Mouse (Mus musculus) urinary bladder, postnatal 14 days (tissue): ENCODE results near the gene Ldlr.
A peak's percentile ranks its signal among the peaks of the same experiment; 100 is the strongest.
"Not testable (repeated sequence)": the region's sequence is repeated elsewhere in the genome, so short reads cannot be mapped to it uniquely, and the experiment has no call there.

Experiments used
- DNase-seq: peaks from one replicate; pipeline ENCODE4 v3.0.0; 2021; ENCODE audit warnings: low spot score

Gene Ldlr

DNA sequence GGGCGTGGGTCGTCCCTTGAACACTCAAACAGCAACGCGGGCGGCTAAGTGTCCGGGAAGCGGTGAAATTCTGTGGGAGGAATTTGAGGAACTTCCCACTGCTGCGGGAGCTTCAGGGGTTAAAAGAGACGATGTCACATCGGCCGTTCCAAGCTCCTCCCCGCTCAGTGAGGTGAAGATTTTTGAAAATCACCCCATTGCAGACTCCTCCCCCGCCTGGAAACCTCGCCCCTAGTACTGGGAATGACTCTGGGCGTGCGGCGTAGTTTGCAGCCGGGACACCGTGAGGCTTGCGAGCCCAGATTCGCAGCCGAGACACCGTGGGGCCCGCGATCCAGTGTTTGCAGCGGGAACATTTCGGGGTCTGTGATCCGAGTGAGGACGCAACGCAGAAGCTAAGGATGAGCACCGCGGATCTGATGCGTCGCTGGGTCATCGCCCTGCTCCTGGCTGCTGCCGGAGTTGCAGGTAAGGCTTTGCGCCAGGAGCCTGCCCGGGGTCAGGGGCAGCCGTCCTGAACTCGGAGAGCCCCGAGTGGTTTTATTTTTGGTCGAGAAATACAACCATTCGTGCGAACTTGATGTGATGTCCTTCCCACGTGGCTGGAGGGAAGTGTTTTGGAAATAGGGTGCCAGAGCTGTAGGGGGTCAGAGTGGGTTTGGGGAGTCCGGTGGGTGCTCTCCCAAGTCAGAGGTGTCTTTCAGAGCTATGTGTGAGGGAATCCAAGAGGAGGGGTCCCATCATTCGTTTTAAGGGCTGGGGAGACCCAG lies at the start of gene Ldlr:
Ldlr (plus strand) TSS at position 107 of the 770 bp plus-strand sequence.
- peak; percentile 92 for DNase-seq

DNA sequence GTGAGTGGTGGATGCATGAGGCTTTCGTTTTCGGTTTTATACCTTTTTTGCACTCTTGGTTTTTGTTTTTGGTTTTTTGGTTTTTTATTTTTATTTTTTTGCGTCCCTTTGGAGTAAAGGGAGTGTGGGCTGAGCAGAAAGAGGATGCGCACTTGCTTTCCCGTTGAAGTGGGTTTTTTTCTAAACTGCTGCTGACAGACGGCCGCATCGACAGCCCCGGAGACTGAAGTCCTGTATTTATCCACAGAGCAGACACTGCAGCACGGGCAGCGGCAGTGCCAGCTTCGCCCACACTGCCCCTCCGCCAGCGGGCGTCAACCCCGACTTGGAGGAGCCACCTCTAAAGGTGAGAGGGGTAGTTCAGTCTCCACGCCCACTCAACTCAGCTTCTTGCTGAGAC lies 45.6 kb upstream of the Ldlr start:
- DNase-seq: no peak

GRCm38 (mm10) chr9:21680448-21680847 lies 42.8 kb upstream of the Ldlr start:
- no peak for DNase-seq

GRCm38 (mm10) chr9:21682827-21683226 lies 40.5 kb upstream of the Ldlr start:
- no peak for DNase-seq

GRCm38 (mm10) chr9:21683897-21684296 lies 39.4 kb upstream of the Ldlr start:
- no peak for DNase-seq

DNA sequence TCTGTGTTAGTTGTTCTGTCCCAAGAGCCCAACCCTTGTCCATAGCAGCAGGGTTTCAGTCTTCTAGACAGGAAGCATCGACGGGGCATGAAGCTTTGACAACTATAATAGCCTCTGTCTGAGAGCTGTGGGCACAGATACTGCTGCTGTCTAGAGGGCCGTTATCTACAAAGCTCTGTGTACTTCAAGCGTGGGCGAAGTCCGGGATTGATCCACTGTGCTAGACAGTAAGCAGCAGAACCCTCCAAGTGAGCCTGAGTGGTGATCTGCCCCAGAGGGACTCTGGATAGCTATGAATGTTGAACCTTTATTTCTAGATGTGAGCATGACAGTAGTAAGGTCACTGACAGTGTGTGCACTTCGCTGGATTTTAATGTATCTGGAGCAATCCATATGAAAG lies 34.7 kb upstream of the Ldlr start:
- no peak for DNase-seq

DNA sequence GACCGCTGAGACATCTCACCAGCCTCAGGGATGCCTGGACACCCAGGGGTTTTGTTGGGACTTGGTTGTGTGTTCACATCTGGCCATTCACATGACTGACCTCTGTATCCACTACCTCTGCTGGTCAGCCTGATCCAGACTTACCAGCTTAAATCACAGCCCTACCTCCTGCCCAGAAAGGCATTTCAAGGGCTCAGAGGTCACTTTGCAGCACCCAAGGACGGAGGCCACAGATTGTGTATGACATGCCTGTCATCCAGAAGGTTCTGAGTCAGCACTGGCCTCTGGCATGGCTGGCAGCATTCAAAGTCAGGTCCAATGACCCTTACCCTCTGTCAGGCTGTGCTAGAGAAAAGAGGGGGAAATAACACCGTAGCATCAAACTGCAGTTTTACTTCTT lies 33.3 kb upstream of the Ldlr start:
- no peak for DNase-seq

DNA sequence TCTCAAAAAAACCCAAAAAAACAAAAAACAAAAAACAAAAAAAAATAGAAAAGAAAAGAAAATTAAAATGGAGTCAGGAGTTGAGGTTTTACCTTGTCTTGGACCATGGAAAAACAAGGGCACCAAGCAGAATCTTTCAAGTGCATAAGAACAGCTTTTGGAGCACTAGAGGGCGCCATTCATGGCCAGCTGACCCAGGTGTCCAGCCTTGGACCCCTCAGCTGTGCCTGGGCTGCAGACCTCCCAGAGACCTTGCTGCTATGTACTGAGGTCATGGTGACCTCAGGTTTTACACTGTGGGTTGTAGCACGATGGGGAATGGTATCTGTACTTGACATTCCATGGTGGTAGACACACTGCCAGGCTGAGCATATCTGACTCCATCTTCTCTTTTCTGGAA lies 31.4 kb upstream of the Ldlr start:
- DNase-seq: peak; percentile 31

DNA sequence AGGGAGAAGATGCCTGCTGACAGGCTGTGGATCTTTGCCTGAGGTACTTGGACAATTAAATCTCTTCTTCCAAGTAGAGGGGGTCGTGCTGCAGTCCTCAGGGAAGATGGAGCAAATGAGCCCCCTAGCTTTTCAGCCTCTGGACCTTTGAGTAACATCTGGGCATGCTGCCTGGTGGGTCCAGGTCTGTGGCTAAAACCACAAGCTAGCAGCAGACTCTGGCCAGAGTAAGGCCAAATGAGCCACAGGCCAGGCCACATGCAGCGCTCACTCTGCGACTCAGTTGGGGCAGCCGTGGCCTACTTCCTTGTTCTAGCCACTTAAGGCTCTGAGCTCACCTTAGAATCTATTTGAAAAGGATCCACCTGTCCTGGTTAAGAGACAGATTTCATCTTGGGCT lies 30.8 kb upstream of the Ldlr start:
- DNase-seq: no peak

GRCm38 (mm10) chr9:21694071-21694470 lies 29.2 kb upstream of the Ldlr start:
- no peak for DNase-seq

- DNase-seq: no peak
These were observed 28.0 kb upstream of the Ldlr start for GRCm38 (mm10) chr9:21695229-21695792.

DNA sequence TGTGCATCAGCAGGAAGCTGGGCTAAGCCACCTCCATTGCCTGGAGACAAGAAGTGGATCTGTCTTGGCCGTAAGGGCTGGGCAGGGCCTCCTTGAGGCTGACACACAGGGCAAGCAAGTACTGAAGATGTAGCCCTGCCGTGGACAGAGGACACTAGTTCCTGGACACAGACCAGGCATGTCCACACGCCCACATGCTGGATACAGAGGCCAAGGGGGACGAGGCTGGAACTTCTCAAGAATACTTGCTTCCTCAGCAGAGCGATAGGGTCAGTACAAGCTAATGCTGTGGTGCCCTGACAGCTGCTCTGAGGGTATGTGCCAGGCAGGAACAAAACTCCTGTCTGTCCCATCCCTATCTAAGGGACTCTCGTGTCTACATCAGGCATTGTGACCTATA lies 26.2 kb upstream of the Ldlr start:
- DNase-seq: no peak

GRCm38 (mm10) chr9:21699280-21699679 lies 24.0 kb upstream of the Ldlr start:
- DNase-seq: not testable (repeated sequence)

- no peak for DNase-seq
These were observed 22.2 kb upstream of the Ldlr start for GRCm38 (mm10) chr9:21701091-21701490.

DNA sequence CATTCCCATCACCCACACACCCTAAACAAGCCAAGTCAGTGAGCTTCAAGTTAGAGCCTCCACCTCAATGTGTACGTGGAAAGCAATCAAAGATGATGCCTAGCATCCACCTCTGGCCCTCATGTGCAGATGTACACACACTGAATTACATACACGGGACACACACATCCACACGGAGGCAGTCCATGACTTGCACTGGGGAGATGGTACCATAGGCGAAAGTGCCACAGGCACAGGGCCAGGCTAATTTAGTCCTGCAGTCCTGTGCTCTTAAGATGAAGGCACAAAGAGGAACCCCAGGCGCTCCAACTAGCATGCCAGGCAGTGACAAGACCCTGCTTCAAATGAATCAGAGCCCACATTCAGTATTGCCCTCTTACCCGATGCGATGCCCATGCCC lies 19.8 kb upstream of the Ldlr start:
- no peak for DNase-seq

GRCm38 (mm10) chr9:21706085-21706484 lies 17.2 kb upstream of the Ldlr start:
- no peak for DNase-seq

DNA sequence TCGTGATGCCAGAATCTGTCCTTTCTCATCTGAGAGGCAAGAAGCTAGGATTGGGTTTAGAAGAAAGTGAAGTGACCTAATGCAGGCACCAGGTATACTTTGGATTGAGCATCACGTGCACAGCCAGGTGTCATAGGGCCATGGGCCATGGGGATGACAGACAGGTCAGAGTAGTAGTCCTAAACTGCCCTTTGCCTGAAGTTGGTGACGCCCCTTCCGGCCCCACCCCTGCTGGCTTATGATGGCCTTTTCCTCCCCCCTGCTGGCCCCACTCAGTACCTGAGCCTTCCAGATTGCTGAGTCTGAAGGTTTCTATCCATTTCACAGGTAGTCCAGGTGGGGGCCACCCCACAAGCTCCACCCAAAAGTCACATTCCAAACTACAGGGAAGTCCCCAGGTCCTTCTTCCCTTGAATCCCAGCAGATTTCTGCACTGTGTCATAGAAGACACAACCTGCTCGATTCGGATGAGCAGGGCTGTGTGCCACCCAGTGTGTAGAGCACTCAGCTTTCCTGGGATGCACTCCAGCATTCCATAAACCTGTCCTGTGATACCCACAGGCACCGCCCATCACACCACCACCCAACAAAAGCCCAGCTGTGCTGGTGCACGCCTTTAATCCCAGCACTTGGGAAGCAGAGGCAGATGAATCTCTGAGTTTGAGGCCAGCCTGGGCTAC lies 16.6 kb upstream of the Ldlr start:
- DNase-seq: no peak

DNA sequence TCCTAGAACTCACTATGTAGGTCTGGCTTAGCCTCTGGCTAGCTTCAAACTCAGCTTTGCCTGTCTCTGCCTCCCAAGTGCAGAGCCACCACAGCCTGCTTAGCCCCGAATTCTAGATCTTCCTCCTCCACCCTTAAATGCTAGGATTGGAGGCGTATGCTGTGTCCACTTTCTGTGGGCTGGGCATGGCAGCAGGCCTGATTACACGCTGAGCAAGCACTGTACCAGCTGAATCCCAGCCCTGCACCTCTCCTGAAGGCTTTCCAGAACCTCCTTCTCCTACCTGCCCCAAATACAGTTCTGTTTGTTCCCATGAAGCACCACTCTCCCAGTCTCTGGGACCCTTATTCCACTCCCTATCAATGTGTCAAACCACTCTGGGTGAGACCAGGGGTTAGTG lies 13.9 kb upstream of the Ldlr start:
- DNase-seq: no peak

GRCm38 (mm10) chr9:21715298-21715697 lies 8.0 kb upstream of the Ldlr start:
- DNase-seq: peak; percentile 70

- DNase-seq: no peak
These were observed 6.3 kb upstream of the Ldlr start for GRCm38 (mm10) chr9:21717015-21717414.

- no peak for DNase-seq
These were observed 2.2 kb upstream of the Ldlr start for GRCm38 (mm10) chr9:21721036-21721435.

- peak; percentile 94 for DNase-seq
These were observed 859 bp downstream of the Ldlr start for GRCm38 (mm10) chr9:21724147-21724536.
